Mouse (Mus musculus) hematopoietic stem cell, adult 5-6 weeks (primary cell): Measurements from ENCODE around the gene Taf5. TPM values are rescaled to one million over a fixed set of nuclear protein-coding genes. Genes with fewer than 3 reads are reported as not detected.

Experiments
- ATAC-seq, 2 experiments: fragments of 125-278 bp in 1 of 2; replicated peaks in 1 of 2; 2 replicates each; pipeline ENCODE4 v1.8.0; 2016 to 2017; ENCODE audit warnings: inconsistent platforms in 2 of 2, mild to moderate bottlenecking in 2 of 2, moderate number of reproducible peaks in 2 of 2, low read depth in 1 of 2, moderate TSS enrichment in 1 of 2; ENCODE audit not compliant: low FRiP score in 2 of 2, poor library complexity in 2 of 2, severe bottlenecking in 2 of 2, insufficient read depth in 1 of 2, low TSS enrichment in 1 of 2
- total RNA-seq: library from RNA; stranded (forward); fragments of 172-1452, 232-1000 nt; gene quantifications from 2 replicates; pipeline ENCODE4 v1.2.3, GENCODE M21; 2017

The Taf5 gene
- 19.2 and 20.9 TPM in 2 replicates for total RNA-seq

DNA sequence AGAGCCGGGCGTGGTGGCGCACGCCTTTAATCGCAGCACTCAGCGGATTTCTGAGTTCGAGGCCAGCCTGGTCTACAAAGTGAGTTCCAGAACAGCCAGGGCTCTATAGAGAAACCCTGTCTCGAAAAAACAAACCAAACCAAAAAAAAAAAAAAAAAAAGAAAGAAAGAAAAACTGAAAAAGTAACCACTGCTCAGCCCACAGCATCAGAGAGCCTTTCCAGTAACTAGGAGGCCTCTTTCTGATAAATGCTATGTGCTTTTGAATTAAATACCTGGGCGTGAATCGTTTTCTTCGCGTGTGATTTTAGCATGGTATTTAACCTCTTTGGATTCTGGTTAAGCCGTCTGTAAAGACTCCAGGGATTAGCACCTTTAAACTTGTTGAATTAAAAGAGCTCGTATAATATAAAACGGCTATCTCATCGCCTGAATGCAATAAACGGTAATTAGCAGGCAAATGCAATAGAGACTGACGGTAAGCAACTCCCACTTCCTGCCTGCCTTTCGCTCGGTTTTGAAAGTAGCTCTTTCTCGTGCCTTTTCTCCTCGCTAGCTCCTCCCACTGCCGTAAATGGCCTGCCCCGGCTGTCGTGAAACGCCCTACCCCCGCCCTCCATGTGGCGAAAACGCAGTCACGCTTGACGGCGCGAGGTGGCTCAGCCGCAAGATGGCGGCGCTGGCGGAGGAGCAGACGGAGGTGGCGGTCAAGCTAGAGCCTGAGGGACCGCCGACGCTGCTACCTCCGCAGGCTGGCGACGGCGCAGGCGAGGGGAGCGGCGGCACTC is at the start of gene Taf5:
TSS of gene Taf5 (plus strand) at position 651 of the 787 bp plus-strand sequence.
- ATAC-seq: peak; percentile 88 to 92

GRCm38 (mm10) chr19:47017831-47018230 is 49.7 kb upstream of the Taf5 start:
- ATAC-seq: no peak

DNA sequence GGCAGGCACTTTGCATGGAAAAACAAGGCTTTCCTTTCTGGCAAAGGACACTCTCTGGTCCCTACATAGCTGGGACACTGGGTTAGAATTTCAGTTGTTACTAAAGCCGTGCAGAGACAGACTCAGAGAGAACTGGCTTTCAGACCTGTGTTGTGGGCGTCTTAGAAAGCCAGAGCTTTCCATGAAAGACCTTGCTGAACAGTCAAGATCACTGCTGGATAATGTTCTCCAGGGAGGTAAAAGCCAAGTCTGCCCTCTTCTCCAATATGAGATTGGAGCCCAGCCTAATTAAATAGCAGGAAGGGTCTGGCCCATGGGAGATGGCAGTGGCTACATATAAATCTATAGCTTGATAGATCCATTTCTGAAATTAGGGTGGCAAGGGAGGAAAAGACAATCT is 49.2 kb upstream of the Taf5 start:
- no peak for ATAC-seq

GRCm38 (mm10) chr19:47019326-47019725 is 48.2 kb upstream of the Taf5 start:
- ATAC-seq: no peak

DNA sequence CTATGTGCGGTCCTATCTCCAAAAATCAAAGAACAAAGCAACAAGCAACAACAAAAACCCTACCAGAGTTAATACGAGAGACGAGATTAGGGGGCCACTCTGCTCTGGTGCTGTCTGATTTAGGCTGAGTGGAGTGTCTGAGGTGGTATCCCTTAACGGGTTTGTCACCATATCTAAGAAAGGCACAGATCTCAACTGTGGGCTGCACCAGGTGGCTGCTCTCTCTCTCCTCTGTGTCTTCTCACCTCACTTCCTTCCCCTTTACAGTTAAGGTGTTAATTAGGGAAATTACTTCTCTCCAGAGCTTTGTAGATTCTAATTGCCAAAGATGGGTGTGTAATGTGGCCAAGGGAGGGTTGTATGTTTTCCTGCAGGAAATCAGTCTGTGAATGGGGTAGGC is 44.8 kb upstream of the Taf5 start:
- no peak for ATAC-seq

GRCm38 (mm10) chr19:47023546-47023945 is 44.0 kb upstream of the Taf5 start:
- ATAC-seq: no peak

DNA sequence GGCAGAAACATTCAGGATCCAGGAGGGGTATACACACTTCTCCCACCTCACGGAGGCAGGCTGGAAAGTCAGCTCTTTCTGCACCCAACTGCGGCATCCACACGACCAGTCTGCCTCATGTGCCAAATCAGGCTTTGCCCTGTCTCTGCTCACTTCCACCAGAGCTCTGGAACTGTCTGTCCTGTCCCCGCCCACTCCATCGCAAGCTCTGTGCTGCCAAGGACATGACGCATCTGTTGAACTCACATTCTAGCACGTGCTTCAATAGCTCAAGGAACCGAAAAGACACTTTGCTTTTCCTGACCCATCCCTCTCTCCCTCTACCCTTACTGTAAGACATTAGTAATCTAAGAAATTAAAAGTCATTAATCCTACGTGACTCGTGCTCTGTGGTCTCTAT is 42.6 kb upstream of the Taf5 start:
- ATAC-seq: no peak

DNA sequence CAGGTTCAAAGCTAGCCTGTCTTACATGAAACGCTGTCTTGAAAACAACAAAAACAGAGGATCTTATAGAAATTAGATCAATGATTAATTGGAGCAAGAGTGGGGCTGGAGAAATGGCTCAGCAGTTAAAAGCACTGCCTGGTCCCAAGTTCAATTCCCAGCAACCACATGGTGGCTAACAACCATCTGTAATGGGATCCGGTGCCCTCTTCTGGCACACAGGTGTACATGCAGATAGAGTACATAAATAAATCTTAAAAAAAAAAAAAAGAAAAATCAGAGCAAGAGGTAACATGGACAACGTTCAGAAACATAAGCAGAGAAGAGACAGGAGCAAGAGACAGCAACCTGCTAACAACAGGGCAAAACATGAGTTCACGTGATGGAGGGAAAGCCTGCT is 41.0 kb upstream of the Taf5 start:
- no peak for ATAC-seq

- ATAC-seq: no peak
Measured at GRCm38 (mm10) chr19:47029796-47030195, 37.8 kb upstream of the Taf5 start.

GRCm38 (mm10) chr19:47031770-47032169 is 35.8 kb upstream of the Taf5 start:
- ATAC-seq: no peak

GRCm38 (mm10) chr19:47034916-47035315 is 32.6 kb upstream of the Taf5 start:
- no peak for ATAC-seq

- no peak for ATAC-seq
Measured at GRCm38 (mm10) chr19:47036596-47036995, 30.9 kb upstream of the Taf5 start.

DNA sequence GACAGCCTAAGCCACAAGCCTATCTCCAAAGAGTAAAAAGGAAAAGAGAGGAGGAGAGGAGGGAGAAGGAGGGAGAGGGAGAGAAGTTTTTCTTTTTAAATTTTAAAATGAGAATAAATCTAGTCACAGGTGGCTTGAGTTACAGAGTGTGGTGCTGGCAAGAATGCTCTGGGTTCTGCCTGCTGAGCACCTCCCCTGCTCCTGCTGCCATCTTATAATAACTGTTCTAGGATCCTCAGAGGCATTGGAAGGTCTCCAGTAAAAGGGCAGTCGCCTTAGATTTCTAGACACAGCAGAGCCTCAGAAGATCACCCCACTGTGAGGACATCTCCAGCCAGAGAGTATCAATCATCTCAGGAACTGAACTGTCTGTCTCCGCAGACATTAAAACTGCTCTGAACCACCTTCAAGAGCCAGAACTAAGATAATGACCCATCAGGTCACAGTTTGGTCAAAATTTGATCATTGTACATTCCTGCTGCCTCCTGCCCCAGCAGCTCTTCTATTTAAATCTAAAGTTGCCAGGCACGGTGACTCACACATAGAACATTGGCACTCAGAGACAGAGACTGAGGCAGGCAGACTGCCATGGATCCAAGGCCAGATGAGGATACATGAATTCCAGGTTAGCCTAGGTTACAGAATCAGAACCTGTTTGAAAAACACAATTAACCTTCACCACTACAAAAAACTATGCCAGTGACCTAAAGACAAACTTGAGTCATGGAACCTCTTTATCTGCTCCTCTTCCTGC is 26.6 kb upstream of the Taf5 start:
- ATAC-seq: no peak

DNA sequence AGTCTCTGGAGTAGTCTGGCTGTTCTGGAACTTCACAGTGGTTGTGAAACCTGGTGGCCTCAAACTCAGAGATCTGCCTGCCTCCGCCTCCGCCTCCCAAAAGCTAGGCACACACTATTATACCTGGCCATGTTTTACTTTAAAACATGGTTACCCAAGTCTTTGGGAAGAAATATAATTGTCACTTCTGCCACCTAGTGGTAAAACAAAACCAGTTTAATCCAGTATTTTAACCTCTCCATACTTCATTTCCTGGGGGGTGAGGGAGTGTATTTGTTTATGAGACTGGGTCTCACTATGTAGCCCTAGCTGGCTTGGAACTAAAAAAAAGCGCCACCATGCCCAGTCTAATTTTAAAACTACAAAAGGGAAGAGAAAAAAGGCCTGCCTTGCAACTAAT is 23.9 kb upstream of the Taf5 start:
- ATAC-seq: no peak; a peak in 1 of 4 replicates

DNA sequence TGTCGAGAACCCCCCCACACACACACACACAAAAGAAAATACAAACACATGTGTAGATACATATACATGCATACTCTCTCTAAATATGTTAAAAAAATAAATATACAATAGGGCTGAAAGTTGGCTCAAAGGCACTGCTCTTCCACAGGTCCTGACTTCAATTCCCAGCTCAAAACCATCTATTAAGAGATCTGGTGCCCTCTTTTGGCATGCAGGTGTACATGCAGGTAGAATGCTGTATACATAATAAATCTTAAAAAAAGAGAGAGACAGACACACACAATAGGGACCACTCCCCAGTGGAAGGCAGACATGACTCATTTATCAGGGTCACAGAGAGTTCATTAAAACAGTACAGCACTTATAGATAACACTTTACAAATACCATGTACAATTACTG is 21.2 kb upstream of the Taf5 start:
- no peak for ATAC-seq

- no peak for ATAC-seq
Measured at GRCm38 (mm10) chr19:47047236-47047833, 20.2 kb upstream of the Taf5 start.

DNA sequence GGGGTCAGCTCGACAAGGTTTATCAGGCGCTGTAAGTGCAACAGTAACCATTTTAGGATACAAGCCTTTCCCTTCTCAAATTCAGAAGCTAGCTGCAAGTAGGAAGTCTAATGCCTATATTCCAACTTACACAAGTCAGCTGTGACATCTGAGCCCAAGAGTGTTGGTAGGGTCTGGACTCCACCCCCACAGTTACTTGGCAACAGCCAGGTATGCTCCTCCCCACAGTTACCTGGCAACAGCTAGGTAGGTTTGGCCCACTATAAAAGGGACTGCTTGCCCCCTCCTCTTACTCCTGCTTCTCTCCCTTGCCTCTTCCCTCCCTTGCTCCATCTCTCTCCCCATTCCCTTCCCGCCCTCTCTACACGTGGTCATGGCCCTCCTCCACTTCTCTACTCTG is 18.5 kb upstream of the Taf5 start:
- no peak for ATAC-seq

GRCm38 (mm10) chr19:47049840-47050239 is 17.7 kb upstream of the Taf5 start:
- ATAC-seq: no peak
